Mouse (Mus musculus) forebrain, embryonic 14.5 days (tissue): ENCODE results near the gene Cpsf3. TPM values are rescaled to one million over a fixed set of nuclear protein-coding genes. Genes with fewer than 3 reads are reported as not detected.

Source experiments
- ATAC-seq: fragments of 200-750 bp; cut with Nextera tagmentation; 2 replicates; pipeline ENCODE4 v1.8.0; 2017; ENCODE audit warnings: mild to moderate bottlenecking, moderate library complexity
- DNase-seq: peaks from one replicate; pipeline ENCODE4 v3.0.0-alpha.2; 2015; ENCODE audit warnings: low spot score
- H3K27ac ChIP-seq: fragments of 300-500 bp; sonication (generic); 2 replicates; pipeline ENCODE4 v1.5.1; 2014; ENCODE audit warnings: low read depth, mild to moderate bottlenecking, control low read depth, low read length, moderate library complexity
- H3K27me3 ChIP-seq: fragments of 300-500 bp; sonication (generic); replicated peaks from 2 replicates; pipeline ENCODE4 v1.6.1; 2014; ENCODE audit warnings: low read length, control low read depth, mixed read lengths; ENCODE audit not compliant: control insufficient read depth, insufficient read depth
- H3K36me3 ChIP-seq: fragments of 300-500 bp; sonication (generic); 2 replicates; pipeline ENCODE4 v1.6.1; 2014; ENCODE audit warnings: low read length, control low read depth; ENCODE audit not compliant: control insufficient read depth, insufficient read depth
- H3K4me1 ChIP-seq: fragments of 300-500 bp; sonication (generic); 2 replicates; pipeline ENCODE4 v1.6.1; 2014; ENCODE audit warnings: antibody characterized with exemption, low read length, control low read depth; ENCODE audit not compliant: control insufficient read depth, insufficient read depth
- H3K4me2 ChIP-seq: fragments of 300-500 bp; sonication (generic); 2 replicates; pipeline ENCODE4 v1.6.1; 2014; ENCODE audit warnings: mild to moderate bottlenecking, control low read depth, low read length
- H3K4me3 ChIP-seq: fragments of 300-500 bp; sonication (generic); 2 replicates; pipeline ENCODE4 v1.5.1; 2014; ENCODE audit warnings: low read depth, low read length, control low read depth
- H3K9ac ChIP-seq: fragments of 300-500 bp; sonication (generic); 2 replicates; pipeline ENCODE4 v1.6.1; 2014; ENCODE audit warnings: mild to moderate bottlenecking, low read length, control low read depth, moderate library complexity
- H3K9me3 ChIP-seq: fragments of 300-500 bp; sonication (generic); replicated peaks from 2 replicates; pipeline ENCODE4 v1.6.1; 2016; ENCODE audit warnings: low read length, control low read depth, mixed read lengths; ENCODE audit not compliant: control insufficient read depth
- WGBS: fragments of 180-500 bp; shearing (Covaris S2); extraction: QIAGEN DNeasy Blood & Tissue Kit; methylation state at CpG from one replicate; pipeline ENCODE4 v1.1.7; 2014; 5-methylcytosine and 5-hydroxymethylcytosine counted together
- polyA plus RNA-seq: library from polyadenylated mRNA; unstranded; fragments of >200 nt; fragmentation: Nextera tagmentation; extraction: Ambion mirVana; gene quantifications from 2 replicates; pipeline ENCODE4 v1.2.1, GENCODE M21; 2014

Cpsf3 gene
- polyA plus RNA-seq, 1 experiment from 2014 or later: 126 TPM

DNA sequence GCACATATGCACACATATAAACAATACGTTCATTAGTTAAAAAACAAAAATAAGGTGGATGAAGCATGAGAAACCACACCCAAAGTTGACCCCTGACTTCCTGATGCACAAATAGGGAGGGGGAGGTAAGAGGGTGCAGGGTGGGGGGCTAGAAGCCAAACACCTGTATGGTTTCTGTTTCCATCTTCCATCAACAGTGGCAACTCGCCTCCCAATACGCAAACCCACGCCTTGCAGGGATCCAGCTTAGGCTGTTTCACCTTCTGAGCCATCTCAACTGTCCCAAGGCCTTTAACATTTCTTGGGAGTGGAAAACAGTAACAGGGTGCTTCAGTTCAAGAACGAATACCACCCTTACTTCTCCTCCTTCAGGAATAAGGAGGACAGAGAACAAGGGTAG, 52.0 kb downstream of the Cpsf3 start:
- H3K4me3 ChIP-seq: no peak overlapping the region
- H3K27me3 ChIP-seq: no peaks in the 10 kb centered on the region
- 94% methylated on average over 5 of the region's 5 CpGs for WGBS
- no peak overlapping the region for H3K4me2 ChIP-seq
- no peak for ATAC-seq
- H3K36me3 ChIP-seq: peaks cover 49% of the 10 kb centered on the region
- DNase-seq: no peak
- no peaks in the 10 kb centered on the region for H3K9me3 ChIP-seq
- no peaks in the 10 kb centered on the region for H3K4me1 ChIP-seq
- H3K27ac ChIP-seq: no peak overlapping the region
- no peak overlapping the region for H3K9ac ChIP-seq

DNA sequence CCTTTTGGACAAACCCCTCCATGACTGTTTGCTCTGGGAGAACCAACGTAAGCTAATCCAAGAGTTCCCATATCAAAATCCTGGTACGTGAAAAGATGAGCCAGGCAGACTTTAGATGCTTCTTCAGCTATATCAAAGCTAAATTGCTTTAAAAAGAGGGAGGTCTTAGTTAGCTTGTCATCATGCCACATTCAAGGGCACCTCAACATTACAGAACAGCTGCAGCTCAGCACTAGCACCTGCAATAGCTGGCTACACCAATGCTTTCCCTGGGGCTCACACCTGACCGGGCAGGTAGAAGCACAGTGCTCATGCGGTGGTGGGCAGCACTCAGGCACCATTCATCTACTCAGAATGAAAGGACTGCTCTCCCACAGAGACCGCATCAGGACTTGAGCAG, 55.5 kb downstream of the Cpsf3 start:
- H3K4me2 ChIP-seq: no peak overlapping the region

DNA sequence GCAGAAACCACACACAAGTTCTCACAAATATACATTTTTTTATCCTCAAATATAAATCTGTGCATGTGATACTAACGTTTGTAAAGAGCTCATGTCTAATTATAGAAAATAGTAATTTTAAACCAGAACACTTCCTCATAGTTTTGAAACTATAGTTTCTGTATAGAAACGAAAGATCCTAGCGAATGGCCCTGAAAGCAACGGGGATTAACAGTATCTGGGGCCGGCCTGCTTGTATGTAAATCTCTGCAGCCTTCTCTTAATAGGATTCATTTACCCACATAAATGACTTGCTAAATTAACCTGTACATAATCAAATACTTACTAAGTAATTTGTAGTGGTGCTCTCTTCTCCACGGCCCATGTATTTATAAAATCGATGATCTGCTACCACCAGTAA, 61.8 kb downstream of the Cpsf3 start:
- H3K4me3 ChIP-seq: no peak overlapping the region
- no peak overlapping the region for H3K9ac ChIP-seq
- H3K27ac ChIP-seq: no peak overlapping the region
- peaks cover 28% of the 10 kb centered on the region for H3K36me3 ChIP-seq
- H3K4me2 ChIP-seq: no peak overlapping the region
- ATAC-seq: no peak
- no peaks in the 10 kb centered on the region for H3K4me1 ChIP-seq
- peaks cover 3% of the 10 kb centered on the region; the same call in 1 of the 2 replicates for H3K9me3 ChIP-seq
- WGBS: 72% methylated on average over 7 of the region's 7 CpGs
- no peak for DNase-seq
- H3K27me3 ChIP-seq: no peaks in the 10 kb centered on the region

More for the DNA sequence above, 55.5 kb downstream of the Cpsf3 start:
- Histone ChIP-seq H3K4me1 (no peaks in the 10 kb centered on the region), H3K9ac (no peak overlapping the region), H3K27me3 (no peaks in the 10 kb centered on the region), H3K27ac (no peak overlapping the region), H3K4me3 (no peak overlapping the region), H3K36me3 (peaks cover 45% of the 10 kb centered on the region), H3K9me3 (no peaks in the 10 kb centered on the region)
- ATAC-seq (no peak), DNase-seq (no peak)
- 93% methylated on average over 5 of the region's 5 CpGs for WGBS

DNA sequence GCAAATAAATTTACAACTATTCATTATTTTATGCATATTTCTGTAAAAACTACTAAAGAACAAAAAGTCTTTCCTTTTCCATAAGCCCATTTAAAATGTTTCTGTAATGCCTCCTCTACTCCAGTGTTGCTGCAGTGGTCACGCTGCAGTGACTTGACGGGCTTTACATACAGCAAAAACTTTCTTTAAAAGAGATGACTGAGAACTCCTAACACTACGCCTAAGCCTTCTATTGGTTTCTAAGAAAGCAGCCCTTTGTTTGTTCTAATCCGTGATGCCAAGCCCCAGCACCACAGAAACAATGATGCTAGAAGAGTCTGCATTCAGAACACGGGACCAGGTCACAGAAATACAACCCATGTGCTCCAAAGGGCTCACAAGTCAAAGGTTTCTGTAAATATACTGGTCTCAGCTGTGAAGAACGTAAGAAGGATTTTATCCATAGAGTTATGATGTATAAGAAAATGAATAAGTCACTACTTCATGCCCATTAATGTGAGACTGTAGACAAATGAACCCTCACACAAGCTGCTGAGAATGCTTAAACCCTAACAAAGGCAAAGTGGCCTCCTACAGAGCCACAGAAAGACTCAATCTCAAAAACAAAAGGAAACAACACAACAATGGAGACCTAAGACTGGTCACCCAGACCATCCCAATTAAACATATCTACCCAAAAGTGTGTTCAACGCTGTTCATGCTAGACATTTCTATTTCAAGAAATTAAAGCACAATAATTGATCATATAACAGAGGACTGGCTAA, 65.1 kb downstream of the Cpsf3 start:
- no peak for DNase-seq
- H3K27ac ChIP-seq: no peak overlapping the region
- peaks cover 37% of the 10 kb centered on the region for H3K36me3 ChIP-seq
- H3K4me3 ChIP-seq: no peak overlapping the region
- no peaks in the 10 kb centered on the region for H3K27me3 ChIP-seq
- peaks cover 4% of the 10 kb centered on the region; the same call in 1 of the 2 replicates for H3K9me3 ChIP-seq
- 7% methylated on average over 7 of the region's 7 CpGs for WGBS
- no peak overlapping the region for H3K4me2 ChIP-seq
- ATAC-seq: no peak
- H3K4me1 ChIP-seq: no peaks in the 10 kb centered on the region
- H3K9ac ChIP-seq: no peak overlapping the region

DNA sequence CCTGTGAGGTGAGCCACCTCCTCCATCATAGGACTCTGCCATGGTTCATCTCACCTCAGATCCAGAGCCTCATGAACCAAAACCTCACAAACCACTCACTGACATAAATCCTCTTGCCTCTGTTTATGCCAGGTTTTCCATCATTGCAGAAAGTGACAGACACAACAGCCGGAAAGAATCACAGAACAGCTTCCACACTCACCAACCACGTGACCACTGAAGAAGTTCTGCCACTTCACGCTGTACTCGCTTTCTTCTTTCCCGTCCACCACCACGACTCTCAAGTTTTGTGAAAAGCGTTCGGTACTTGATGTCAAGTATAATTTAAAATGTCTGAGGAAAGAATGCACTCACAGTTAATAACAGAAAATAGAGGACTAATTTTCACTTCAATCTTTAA, 68.5 kb downstream of the Cpsf3 start:
- Histone ChIP-seq H3K4me1 (no peaks in the 10 kb centered on the region), H3K9ac (no peak overlapping the region), H3K9me3 (peaks cover 4% of the 10 kb centered on the region; the same call in 1 of the 2 replicates), H3K36me3 (peaks cover 31% of the 10 kb centered on the region), H3K4me3 (no peak overlapping the region), H3K27ac (no peak overlapping the region), H3K27me3 (no peaks in the 10 kb centered on the region), H3K4me2 (no peak overlapping the region)
- WGBS: 97% methylated on average over 8 of the region's 8 CpGs
- no peak for DNase-seq
- ATAC-seq: no peak

DNA sequence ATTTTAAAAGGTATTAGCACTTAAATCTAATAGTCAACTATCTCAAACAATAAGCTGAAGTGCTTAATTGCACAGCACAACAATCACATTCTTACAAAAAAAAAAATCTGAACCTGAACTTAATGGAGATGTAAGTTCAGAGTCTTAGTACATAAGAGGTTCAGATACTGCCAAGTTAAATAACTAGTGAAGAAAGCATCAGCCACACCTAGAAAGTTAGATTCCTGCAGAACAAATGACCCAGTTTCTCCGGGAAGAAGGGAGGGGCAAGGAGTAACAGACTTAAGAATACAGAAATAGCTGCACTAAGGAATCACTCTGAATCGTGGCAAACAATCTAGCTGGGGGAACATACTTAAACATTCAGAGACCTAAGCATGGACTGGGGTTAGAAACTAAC, 77.5 kb downstream of the Cpsf3 start:
- 87% methylated on average over 2 of the region's 2 CpGs for WGBS

DNA sequence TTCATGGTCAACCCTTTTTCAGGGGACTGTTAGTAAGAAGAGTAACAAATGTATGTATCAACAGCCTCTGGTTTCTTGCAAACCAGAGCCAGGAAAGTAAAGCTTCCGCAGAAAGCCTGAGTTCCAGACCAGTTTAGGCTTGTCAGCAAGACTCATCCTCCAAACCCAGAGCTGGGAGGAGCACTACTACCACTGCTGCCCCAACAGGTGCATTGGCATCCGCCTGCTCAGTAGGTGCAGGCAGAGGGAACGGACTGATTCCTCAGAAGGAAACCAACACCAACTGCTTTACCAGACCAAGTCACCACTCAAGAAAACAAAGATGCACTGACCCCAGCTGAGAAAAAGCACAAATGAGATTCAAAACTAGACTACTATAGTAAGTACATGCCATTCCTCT, 78.0 kb downstream of the Cpsf3 start:
- no peak for DNase-seq
- WGBS: 94% methylated on average over 3 of the region's 3 CpGs
- no peak overlapping the region for H3K4me3 ChIP-seq
- no peak overlapping the region for H3K27ac ChIP-seq
- H3K4me2 ChIP-seq: no peak overlapping the region
- no peak for ATAC-seq
- H3K27me3 ChIP-seq: no peaks in the 10 kb centered on the region
- no peaks in the 10 kb centered on the region for H3K4me1 ChIP-seq
- no peak overlapping the region for H3K9ac ChIP-seq
- no peaks in the 10 kb centered on the region for H3K36me3 ChIP-seq
- H3K9me3 ChIP-seq: no peaks in the 10 kb centered on the region

More for the DNA sequence above, 77.5 kb downstream of the Cpsf3 start:
- Histone ChIP-seq H3K27me3 (no peaks in the 10 kb centered on the region), H3K4me3 (no peak overlapping the region), H3K36me3 (no peaks in the 10 kb centered on the region), H3K27ac (no peak overlapping the region), H3K4me1 (no peaks in the 10 kb centered on the region), H3K4me2 (no peak overlapping the region), H3K9ac (no peak overlapping the region), H3K9me3 (no peaks in the 10 kb centered on the region)
- ATAC-seq: no peak
- no peak for DNase-seq

Other genes starting within 250 kb of the Cpsf3 start
- gene Itgb1bp1, start 893 bp downstream of the Cpsf3 start, polyA plus RNA-seq: 48.2 and 49.7 TPM in 2 replicates
- gene Iah1, start 31.0 kb downstream of the Cpsf3 start, polyA plus RNA-seq: 52.3 and 55.6 TPM in 2 replicates
- gene Adam17, start 88.2 kb downstream of the Cpsf3 start, polyA plus RNA-seq: 19.9 and 21.9 TPM in 2 replicates
- 1,318 and 1,340 TPM in 2 replicates for gene Ywhaq, start 132.2 kb downstream of the Cpsf3 start, polyA plus RNA-seq